In genomic region chr7:140078711-140079110, GRCm38 (mm10) we compare ENCODE assay signal across 1 mouse cellular context.
TF ChIP-seq lines count a peak whose summit lies in the region.

No protein-coding gene starts in this region.

TF ChIP-seq in MEL, 35 proteins besides CTCF, POLR2A, EP300 and RAD21 (continued from another document):
- TF ChIP-seq ZNF384 (IDR thresholded peaks at IDR 0.05; ENCODE audit: low read depth, low read length) (peak; percentile 63; the same call in 1 of the 2 replicates), ETS1 (IDR thresholded peaks at IDR 0.05; ENCODE audit: low read depth, low read length) (no peak)
